Mouse (Mus musculus) bone marrow, adult 2 months (tissue): ENCODE measurements around the gene Rarres1.
A peak's percentile ranks its signal among the peaks of the same experiment; 100 is the strongest.

Experiments used
- CTCF ChIP-seq: fragments of 200-500 bp; IDR thresholded peaks from 2 replicates; pipeline ENCODE4 v1.5.1; 2011; ENCODE audit warnings: low read length, control low read depth; ENCODE audit not compliant: control insufficient read depth, insufficient read depth
- POLR2A ChIP-seq: fragments of 200-500 bp; IDR thresholded peaks from 2 replicates; pipeline ENCODE4 v1.6.1; 2011; ENCODE audit warnings: low read depth, mild to moderate bottlenecking, control low read depth, low read length, borderline replicate concordance; ENCODE audit not compliant: control insufficient read depth

DNA sequence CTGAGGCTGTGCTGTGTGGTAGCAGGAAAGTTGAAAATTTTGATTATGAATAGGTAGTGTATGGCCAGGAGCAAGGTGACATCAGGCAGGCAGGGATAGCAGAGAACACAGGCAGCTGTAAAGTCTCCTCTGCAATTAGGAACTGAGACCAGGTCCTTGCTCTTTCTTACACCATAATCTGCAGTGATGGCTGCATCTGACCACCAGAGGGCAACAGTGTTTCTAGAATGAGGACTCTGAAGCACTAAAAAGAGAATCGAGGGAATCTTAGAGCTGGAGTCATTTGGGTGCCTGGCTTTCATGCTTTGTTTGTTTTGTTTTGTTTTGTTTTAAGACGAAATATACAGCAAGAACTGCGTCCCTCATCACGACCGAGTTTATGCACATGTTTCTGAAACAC, 2.5 kb downstream of the Rarres1 start:
- peak; percentile 42 for TF ChIP-seq CTCF
- no peak for TF ChIP-seq POLR2A
